Mouse (Mus musculus): ENCODE results near the gene Ifitm3. TPM values are rescaled to one million over a fixed set of nuclear protein-coding genes. Genes with fewer than 3 reads are reported as not detected.
"Not testable (repeated sequence)": the region's sequence is repeated elsewhere in the genome, so short reads cannot be mapped to it uniquely, and the experiment has no call there.

Gene Ifitm3
- total RNA-seq, 2 experiments from 2014 or later, result 102 to 111 TPM

DNA sequence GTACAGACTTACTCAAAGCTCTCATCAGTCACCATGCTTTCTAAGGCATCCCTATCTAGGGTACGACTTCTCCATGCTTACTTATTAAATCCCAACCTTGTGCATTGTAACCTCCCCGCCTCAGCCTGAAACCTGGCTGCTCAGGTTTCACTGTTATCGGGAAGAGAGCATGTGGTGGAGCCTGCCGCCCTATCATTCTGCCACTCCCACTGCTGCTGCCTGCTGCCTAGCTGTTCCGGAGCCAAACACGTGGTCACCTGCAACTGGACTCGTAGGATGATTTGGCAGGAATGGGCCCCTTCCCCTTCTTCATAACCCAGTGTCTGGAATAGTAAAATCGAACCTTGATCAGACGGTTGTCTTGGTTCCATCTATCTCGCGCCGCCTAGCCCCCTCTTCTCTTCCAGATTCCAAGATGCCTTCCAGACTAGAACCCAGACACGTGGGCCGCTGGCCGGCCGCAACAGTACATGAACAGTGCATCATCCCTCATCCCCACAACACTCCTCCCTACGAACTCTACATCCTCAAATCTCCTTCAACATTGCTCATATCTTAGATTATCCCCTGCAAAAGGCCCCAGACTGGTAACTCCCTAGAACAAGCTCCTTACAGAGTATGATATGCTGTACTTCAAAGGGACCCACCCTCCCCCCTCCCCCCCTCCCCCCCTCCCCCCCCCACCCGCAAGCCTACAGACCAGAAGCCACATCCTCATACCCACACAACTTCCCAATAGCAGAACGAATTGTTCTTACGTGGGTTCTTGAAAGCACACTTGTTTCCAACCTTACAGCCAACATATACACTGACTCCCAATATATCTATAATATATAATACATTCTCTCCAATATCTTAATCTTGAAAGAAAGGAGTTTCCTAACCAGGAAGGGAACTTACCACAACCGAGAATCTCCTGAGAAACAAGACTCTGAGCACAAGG lies 27.8 kb upstream of the Ifitm3 start:
- no peak for DNase-seq (ENCODE audit: low spot score)
- intact Hi-C loops (cut with DNase I), result no loop called here

DNA sequence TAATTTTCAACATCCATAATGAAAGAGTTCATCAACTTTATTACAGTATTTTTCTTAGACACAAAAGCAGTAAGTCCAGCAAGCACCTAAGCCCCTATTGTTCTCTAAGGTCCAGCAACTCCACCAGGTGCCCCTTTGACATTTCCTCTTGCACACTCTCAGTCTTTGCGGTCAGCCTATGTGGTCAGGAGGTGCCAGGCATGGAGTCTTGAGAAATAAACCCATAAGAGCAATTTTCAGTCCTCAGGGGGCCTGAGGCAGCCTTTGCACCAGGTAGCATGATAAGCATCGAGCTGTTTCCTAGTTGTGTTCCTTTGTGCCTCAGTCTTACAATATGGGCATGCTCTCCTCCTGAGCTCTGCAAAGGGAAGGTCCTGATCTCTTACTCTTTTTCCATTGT lies 26.1 kb upstream of the Ifitm3 start:
- DNase-seq (ENCODE audit: low spot score); intact Hi-C loops (cut with DNase I): not testable (repeated sequence)

DNA sequence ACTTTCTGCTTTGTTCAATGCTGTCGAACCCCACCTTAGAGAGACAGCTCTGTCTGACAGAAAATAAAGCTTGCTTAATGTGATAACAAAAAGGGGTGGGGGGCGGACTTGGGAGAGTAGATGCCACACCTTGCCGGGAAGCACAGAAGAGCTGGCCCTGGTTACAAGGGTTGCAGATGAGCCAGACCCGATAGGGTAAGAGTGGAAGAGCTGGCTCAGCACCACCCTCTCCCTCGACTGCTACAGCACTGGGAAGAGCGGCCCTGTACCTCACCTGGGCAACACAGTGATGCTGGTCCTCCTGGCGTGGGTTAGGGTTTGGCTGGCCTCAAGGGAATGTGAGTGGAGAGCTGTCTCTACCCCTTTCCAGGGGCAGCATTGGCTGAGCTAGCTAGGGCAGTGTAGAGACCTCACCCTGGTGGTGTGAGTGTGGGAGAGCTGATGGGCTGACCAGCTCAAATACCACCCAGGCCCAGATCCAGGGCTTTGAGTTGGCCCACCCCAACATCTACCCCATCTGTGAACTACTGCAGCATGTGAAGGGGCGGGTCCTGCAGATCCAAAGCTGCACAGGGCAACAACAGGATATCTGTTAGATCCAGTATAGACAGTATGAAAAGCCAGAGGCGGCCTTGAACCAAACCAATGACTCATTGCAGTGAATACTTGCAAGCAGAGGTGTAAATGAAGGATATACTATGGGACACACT lies 22.0 kb upstream of the Ifitm3 start:
- DNase-seq (ENCODE audit: low spot score), result no peak
- intact Hi-C loops (cut with DNase I), result no loop called here

DNA sequence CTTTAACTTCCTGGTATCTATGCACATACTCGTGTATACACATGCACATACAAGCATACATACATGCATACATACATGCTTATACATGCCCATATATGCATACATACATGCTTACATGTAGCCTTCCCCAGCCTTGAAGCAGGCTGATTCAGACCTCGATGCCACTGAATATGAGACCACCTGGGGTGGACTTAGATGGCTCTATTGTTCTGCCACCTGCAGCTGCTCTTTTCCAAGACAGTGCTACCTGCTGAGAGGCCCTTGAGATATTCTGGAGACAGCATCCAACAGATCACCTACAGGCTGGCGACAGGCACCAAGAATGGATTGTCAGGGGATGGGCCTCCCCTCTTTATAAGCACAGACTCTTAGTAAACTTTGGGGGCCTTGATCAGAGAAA lies 19.8 kb upstream of the Ifitm3 start:
- intact Hi-C loops (cut with DNase I), result no loop called here
- no peak for DNase-seq (ENCODE audit: low spot score)

- no peak for DNase-seq (ENCODE audit: low spot score)
- intact Hi-C loops (cut with DNase I), result no loop called here
Observed at GRCm38 (mm10) chr7:141028831-141029230, 18.3 kb upstream of the Ifitm3 start, which contains the start of gene Gm17387. Gene Gm17387 (plus strand): TSS chr7:141029131.

GRCm38 (mm10) chr7:141026740-141027098 lies 16.1 kb upstream of the Ifitm3 start:
- intact Hi-C loops (cut with DNase I), result no loop called here
- DNase-seq (ENCODE audit: low spot score), result no peak

GRCm38 (mm10) chr7:141026097-141026739 lies 15.6 kb upstream of the Ifitm3 start:
- DNase-seq (ENCODE audit: low spot score), result no peak
- intact Hi-C loops (cut with DNase I), result no loop called here

GRCm38 (mm10) chr7:141024865-141025838 lies 14.6 kb upstream of the Ifitm3 start:
- DNase-seq (ENCODE audit: low spot score), result no peak
- intact Hi-C loops (cut with DNase I), result no loop called here

GRCm38 (mm10) chr7:141021489-141022449 lies 11.2 kb upstream of the Ifitm3 start:
- DNase-seq (ENCODE audit: low spot score), result no peak
- intact Hi-C loops (cut with DNase I), result no loop called here

DNA sequence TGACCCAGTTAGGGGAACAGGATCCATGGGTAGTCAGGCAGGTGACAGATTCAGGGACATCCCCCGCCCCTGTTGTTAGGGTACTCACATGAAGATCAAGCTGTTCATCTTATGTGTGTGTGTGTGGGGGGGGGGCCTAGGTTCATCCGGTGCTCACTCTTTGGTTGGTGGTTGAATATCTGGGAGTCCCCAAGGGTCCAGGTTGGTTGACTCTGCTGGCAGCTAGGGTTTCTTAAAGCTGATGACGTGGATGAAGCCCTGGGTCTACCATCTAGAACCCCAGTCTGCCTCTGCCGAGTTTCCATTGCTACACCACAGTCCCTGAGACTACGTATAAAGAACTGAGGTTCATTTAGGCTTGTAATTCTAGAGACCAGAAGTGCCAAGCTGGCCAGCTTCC lies 8.5 kb upstream of the Ifitm3 start:
- intact Hi-C loops (cut with DNase I), result no loop called here
- DNase-seq (ENCODE audit: low spot score), result no peak

- intact Hi-C loops (cut with DNase I); DNase-seq (ENCODE audit: low spot score): not testable (repeated sequence)
Observed at GRCm38 (mm10) chr7:141017824-141018223, 7.3 kb upstream of the Ifitm3 start, which contains the start of gene Ifitm6. Gene Ifitm6 (minus strand): TSS chr7:141017924.

DNA sequence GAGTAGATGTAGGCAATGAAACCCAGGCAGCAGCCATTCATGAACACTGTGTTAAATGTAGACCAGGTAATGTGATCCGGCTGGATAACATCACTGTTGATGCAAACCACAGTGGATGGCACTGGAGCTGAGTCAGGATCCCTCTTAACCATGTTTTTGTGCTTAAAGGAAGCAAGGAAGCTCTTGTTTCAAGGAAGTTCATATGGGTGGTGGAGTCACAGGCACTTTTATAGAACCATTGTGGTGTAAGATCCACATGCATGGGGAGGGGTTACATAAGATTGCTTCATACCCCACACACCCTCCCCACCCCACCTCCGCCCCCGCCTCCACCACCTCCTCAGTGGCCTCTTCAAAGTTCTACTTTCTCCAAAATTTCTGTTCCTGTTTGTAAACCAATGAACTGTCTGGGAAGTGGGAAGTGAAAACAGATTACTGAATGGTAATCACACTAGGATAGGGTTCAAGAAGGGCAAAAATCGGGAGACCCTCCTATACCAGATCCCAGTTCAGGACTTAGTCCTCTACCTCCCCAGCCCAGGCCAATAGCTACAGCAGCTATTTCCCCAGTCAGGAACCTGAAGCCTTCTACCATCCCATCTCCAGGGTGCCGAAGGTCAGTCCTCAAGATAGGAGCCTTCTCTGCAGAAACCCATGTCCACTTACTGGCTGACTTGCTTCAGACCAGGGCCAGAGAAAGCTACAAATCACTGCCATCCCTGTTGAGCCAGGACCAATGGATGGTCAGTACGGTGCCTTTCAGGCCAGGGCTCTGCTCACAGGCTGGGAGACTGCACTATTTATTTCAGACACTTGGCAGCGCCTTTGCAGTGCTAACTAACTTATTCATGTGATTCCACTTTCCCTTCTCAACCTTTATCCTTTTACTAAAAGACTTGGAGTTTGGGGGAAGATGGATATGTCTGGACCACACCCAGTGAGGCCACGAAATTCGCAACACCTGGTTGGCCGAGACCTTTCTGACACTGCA lies 6.4 kb upstream of the Ifitm3 start:
- no peak for DNase-seq (ENCODE audit: low spot score)
- intact Hi-C loops (cut with DNase I), result no loop called here

GRCm38 (mm10) chr7:141011238-141011770 lies 734 bp upstream of the Ifitm3 start:
- no peak for DNase-seq (ENCODE audit: low spot score)
- intact Hi-C loops (cut with DNase I), result no loop called here

GRCm38 (mm10) chr7:141009665-141010064 lies 905 bp downstream of the Ifitm3 start:
- no peak for DNase-seq (ENCODE audit: low spot score)
- intact Hi-C loops (cut with DNase I), result loop anchor here (1.0 to 5.0 kb wide), 4 partner anchors 38 to 168 kb away; partner anchors contain the start of gene Ifitm1

DNA sequence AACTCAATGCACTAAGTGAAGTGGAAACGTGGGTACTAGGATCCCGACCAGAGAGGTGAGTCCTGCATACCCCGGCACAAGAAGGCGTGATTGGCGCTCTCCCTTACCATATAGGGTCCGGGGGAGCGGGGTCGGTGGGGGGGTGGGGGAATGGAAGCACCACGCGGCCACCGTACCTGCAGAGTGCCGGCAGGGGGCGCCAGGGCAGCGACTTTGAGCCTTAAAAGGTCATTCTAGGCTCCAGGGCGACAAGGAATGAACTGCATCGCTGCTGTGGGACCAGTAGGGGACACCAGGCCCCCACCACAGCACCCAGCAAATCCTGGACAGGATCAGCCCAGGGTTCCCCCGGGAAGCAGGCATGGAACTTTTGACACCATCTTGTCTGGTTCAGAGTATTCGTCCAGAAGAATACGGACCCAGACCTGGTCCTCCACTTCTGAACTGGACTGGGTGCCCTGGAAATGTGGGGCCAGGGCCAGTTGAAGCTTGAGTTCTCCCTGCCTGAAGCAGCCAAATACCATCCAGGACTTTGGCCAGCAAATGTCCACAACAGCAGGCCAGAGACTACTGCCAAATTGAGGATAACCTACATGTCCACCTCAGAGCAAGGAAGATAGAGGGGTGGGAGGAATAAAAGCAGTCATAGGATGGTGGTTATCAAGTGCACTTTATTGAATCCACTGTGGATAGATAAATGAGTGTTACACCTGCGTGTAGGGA lies 1.5 kb downstream of the Ifitm3 start:
- peak; percentile 79 for DNase-seq (ENCODE audit: low spot score)
- intact Hi-C loops (cut with DNase I), result loop anchor here (1.0 to 5.0 kb wide), 5 partner anchors 38 to 168 kb away; partner anchors contain the start of gene Ifitm1

- DNase-seq (ENCODE audit: low spot score), result peak; percentile 35
- intact Hi-C loops (cut with DNase I), result loop anchor here (1.0 to 5.0 kb wide), 4 partner anchors 42 to 169 kb away; partner anchors contain the start of gene Ifitm1
Observed at GRCm38 (mm10) chr7:141008312-141008761, 2.2 kb downstream of the Ifitm3 start.

All from heart, postnatal 25 days (tissue).